Mouse (Mus musculus) hindbrain, embryonic 13.5 days (tissue): ENCODE results near the gene Slc25a39. TPM values are rescaled to one million over a fixed set of nuclear protein-coding genes. Genes with fewer than 3 reads are reported as not detected.

ENCODE experiments used
- ATAC-seq: fragments of 200-750 bp; cut with Nextera tagmentation; 2 replicates; pipeline ENCODE4 v1.8.0; 2017; ENCODE audit warnings: moderate TSS enrichment; ENCODE audit not compliant: low FRiP score
- H3K27ac ChIP-seq: fragments of 300-500 bp; sonication (generic); 2 replicates; pipeline ENCODE4 v1.5.1; 2015; ENCODE audit warnings: inconsistent platforms, mild to moderate bottlenecking, moderate library complexity
- H3K27me3 ChIP-seq: fragments of 300-500 bp; sonication (generic); 2 replicates; pipeline ENCODE4 v1.6.1; 2015; ENCODE audit warnings: mild to moderate bottlenecking, inconsistent platforms
- H3K36me3 ChIP-seq: fragments of 300-500 bp; sonication (generic); 2 replicates; pipeline ENCODE4 v1.6.1; 2015; ENCODE audit warnings: mild to moderate bottlenecking, inconsistent platforms
- H3K4me1 ChIP-seq: fragments of 300-500 bp; sonication (generic); replicated peaks from 2 replicates; pipeline ENCODE4 v1.6.1; 2015; ENCODE audit warnings: inconsistent platforms
- H3K4me2 ChIP-seq: fragments of 300-500 bp; sonication (generic); 2 replicates; pipeline ENCODE4 v1.6.1; 2015; ENCODE audit warnings: inconsistent platforms, mild to moderate bottlenecking, moderate library complexity
- H3K4me3 ChIP-seq: fragments of 300-500 bp; sonication (generic); 2 replicates; pipeline ENCODE4 v1.5.1; 2015; ENCODE audit warnings: mild to moderate bottlenecking, inconsistent platforms
- H3K9ac ChIP-seq: fragments of 300-500 bp; sonication (generic); 2 replicates; pipeline ENCODE4 v1.6.1; 2015; ENCODE audit warnings: mild to moderate bottlenecking, inconsistent platforms
- H3K9me3 ChIP-seq: fragments of 300-500 bp; sonication (generic); 2 replicates; pipeline ENCODE4 v1.6.1; 2016; ENCODE audit warnings: inconsistent platforms
- WGBS: fragments of 180-500 bp; shearing (Covaris S2); methylation state at CpG from one replicate; pipeline ENCODE4 v1.1.7; 2015; 5-methylcytosine and 5-hydroxymethylcytosine counted together
- polyA plus RNA-seq: library from polyadenylated mRNA; unstranded; fragments of >200 nt; fragmentation: Nextera tagmentation; extraction: Ambion mirVana; gene quantifications from 2 replicates; pipeline ENCODE4 v1.2.1, GENCODE M21; 2015

The Slc25a39 gene
- polyA plus RNA-seq, 1 experiment from 2014 or later, result 147 TPM

- WGBS, result 68% methylated on average over 12 of the region's 12 CpGs
- H3K27ac ChIP-seq, result no peak overlapping the region
- H3K4me1 ChIP-seq, result peaks cover 51% of the 10 kb centered on the region
- no peak overlapping the region for H3K4me3 ChIP-seq
- H3K9ac ChIP-seq, result peak overlapping the region; percentile 46
- no peaks in the 10 kb centered on the region for H3K9me3 ChIP-seq
- ATAC-seq, result no peak
- H3K36me3 ChIP-seq, result peaks cover 50% of the 10 kb centered on the region
- 0 out of 2 replicates have a peak, but pooled peaks cover 24% of the 10 kb centered on the region for H3K27me3 ChIP-seq
- no peak overlapping the region for H3K4me2 ChIP-seq
These were observed 36.0 kb upstream of the Slc25a39 start for GRCm38 (mm10) chr11:102443740-102444139.

GRCm38 (mm10) chr11:102442089-102442488, 34.3 kb upstream of the Slc25a39 start:
- no peak overlapping the region for H3K4me3 ChIP-seq
- no peak for ATAC-seq
- no peak overlapping the region for H3K9ac ChIP-seq
- H3K4me1 ChIP-seq, result peaks cover 57% of the 10 kb centered on the region
- no peak overlapping the region for H3K4me2 ChIP-seq
- H3K27ac ChIP-seq, result no peak overlapping the region
- H3K9me3 ChIP-seq, result no peaks in the 10 kb centered on the region
- H3K36me3 ChIP-seq, result peaks cover 67% of the 10 kb centered on the region
- WGBS, result 77% methylated on average over 6 of the region's 6 CpGs
- H3K27me3 ChIP-seq, result 0 out of 2 replicates have a peak, but pooled peaks cover 18% of the 10 kb centered on the region

GRCm38 (mm10) chr11:102441434-102441833, 33.7 kb upstream of the Slc25a39 start:
- WGBS, result 81% methylated on average over 3 of the region's 3 CpGs
- Histone ChIP-seq H3K27me3 (0 out of 2 replicates have a peak, but pooled peaks cover 18% of the 10 kb centered on the region), H3K4me2 (no peak overlapping the region), H3K27ac (no peak overlapping the region), H3K36me3 (peaks cover 72% of the 10 kb centered on the region), H3K4me1 (peaks cover 60% of the 10 kb centered on the region), H3K4me3 (no peak overlapping the region), H3K9ac (no peak overlapping the region), H3K9me3 (no peaks in the 10 kb centered on the region)
- ATAC-seq, result no peak

GRCm38 (mm10) chr11:102440255-102440654, 32.5 kb upstream of the Slc25a39 start:
- no peak overlapping the region for H3K27ac ChIP-seq
- H3K4me1 ChIP-seq, result peaks cover 58% of the 10 kb centered on the region
- H3K27me3 ChIP-seq, result 0 out of 2 replicates have a peak, but pooled peaks cover 18% of the 10 kb centered on the region
- peaks cover 84% of the 10 kb centered on the region for H3K36me3 ChIP-seq
- no peaks in the 10 kb centered on the region for H3K9me3 ChIP-seq
- ATAC-seq, result no peak
- no peak overlapping the region for H3K4me3 ChIP-seq
- WGBS, result 79% methylated on average over 8 of the region's 8 CpGs
- no peak overlapping the region for H3K4me2 ChIP-seq
- H3K9ac ChIP-seq, result no peak overlapping the region

- Histone ChIP-seq H3K4me1 (peaks cover 49% of the 10 kb centered on the region), H3K9ac (peak overlapping the region; percentile 71; the same call in 1 of the 2 replicates), H3K36me3 (peaks cover 91% of the 10 kb centered on the region), H3K9me3 (no peaks in the 10 kb centered on the region), H3K27ac (peak overlapping the region; percentile 70; the same call in 1 of the 2 replicates), H3K4me3 (no peak overlapping the region), H3K4me2 (no peak overlapping the region), H3K27me3 (0 out of 2 replicates have a peak, but pooled peaks cover 18% of the 10 kb centered on the region)
- WGBS, result 76% methylated on average over 14 of the region's 14 CpGs
- ATAC-seq, result no peak
These were observed 31.6 kb upstream of the Slc25a39 start for GRCm38 (mm10) chr11:102439093-102440082.

- Histone ChIP-seq H3K27ac (peak overlapping the region; percentile 70), H3K9me3 (no peaks in the 10 kb centered on the region), H3K27me3 (0 out of 2 replicates have a peak, but pooled peaks cover 18% of the 10 kb centered on the region), H3K9ac (peak overlapping the region; percentile 71), H3K36me3 (peaks cover 92% of the 10 kb centered on the region), H3K4me1 (peaks cover 49% of the 10 kb centered on the region), H3K4me3 (peak overlapping the region; percentile 36), H3K4me2 (peak overlapping the region; percentile 56)
- WGBS, result 9% methylated on average over 77 of the region's 77 CpGs
- ATAC-seq, result 0 out of 2 replicates have a peak, but pooled peaks have one; percentile 22
These were observed 30.7 kb upstream of the Slc25a39 start for GRCm38 (mm10) chr11:102438212-102439092.

- H3K4me3 ChIP-seq, result peak overlapping the region; percentile 36
- H3K9me3 ChIP-seq, result no peaks in the 10 kb centered on the region
- 0 out of 2 replicates have a peak, but pooled peaks cover 18% of the 10 kb centered on the region for H3K27me3 ChIP-seq
- H3K9ac ChIP-seq, result peak overlapping the region; percentile 71
- peaks cover 89% of the 10 kb centered on the region for H3K36me3 ChIP-seq
- peak overlapping the region; percentile 70 for H3K27ac ChIP-seq
- no peak for ATAC-seq
- peaks cover 55% of the 10 kb centered on the region for H3K4me1 ChIP-seq
- WGBS, result 6% methylated on average over 78 of the region's 87 CpGs
- peak overlapping the region; percentile 56 for H3K4me2 ChIP-seq
These were observed 29.6 kb upstream of the Slc25a39 start for GRCm38 (mm10) chr11:102437120-102438061.

GRCm38 (mm10) chr11:102436471-102436790, 28.7 kb upstream of the Slc25a39 start:
- 84% methylated on average over 10 of the region's 10 CpGs for WGBS
- H3K9me3 ChIP-seq, result no peaks in the 10 kb centered on the region
- ATAC-seq, result no peak
- no peak overlapping the region for H3K4me3 ChIP-seq
- peaks cover 62% of the 10 kb centered on the region for H3K4me1 ChIP-seq
- 0 out of 2 replicates have a peak, but pooled peaks cover 18% of the 10 kb centered on the region for H3K27me3 ChIP-seq
- no peak overlapping the region for H3K27ac ChIP-seq
- peaks cover 80% of the 10 kb centered on the region for H3K36me3 ChIP-seq
- H3K4me2 ChIP-seq, result no peak overlapping the region
- H3K9ac ChIP-seq, result no peak overlapping the region

- ATAC-seq, result no peak
- peaks cover 65% of the 10 kb centered on the region for H3K4me1 ChIP-seq
These were observed 28.2 kb upstream of the Slc25a39 start for GRCm38 (mm10) chr11:102435754-102436470.

GRCm38 (mm10) chr11:102434816-102435705, 27.3 kb upstream of the Slc25a39 start:
- no peaks in the 10 kb centered on the region for H3K9me3 ChIP-seq
- H3K27me3 ChIP-seq, result 0 out of 2 replicates have a peak, but pooled peaks cover 8% of the 10 kb centered on the region
- peaks cover 69% of the 10 kb centered on the region for H3K4me1 ChIP-seq
- WGBS, result 92% methylated on average over 11 of the region's 11 CpGs
- ATAC-seq, result no peak
- no peak overlapping the region for H3K4me2 ChIP-seq
- peaks cover 66% of the 10 kb centered on the region for H3K36me3 ChIP-seq
- no peak overlapping the region for H3K4me3 ChIP-seq
- H3K27ac ChIP-seq, result no peak overlapping the region
- no peak overlapping the region for H3K9ac ChIP-seq

More at GRCm38 (mm10) chr11:102435754-102436470, 28.2 kb upstream of the Slc25a39 start:
- 91% methylated on average over 18 of the region's 18 CpGs for WGBS
- Histone ChIP-seq H3K36me3 (peaks cover 75% of the 10 kb centered on the region), H3K4me2 (no peak overlapping the region), H3K9me3 (no peaks in the 10 kb centered on the region), H3K4me3 (no peak overlapping the region), H3K27me3 (0 out of 2 replicates have a peak, but pooled peaks cover 15% of the 10 kb centered on the region), H3K9ac (no peak overlapping the region; the same call in 1 of the 2 replicates), H3K27ac (no peak overlapping the region)
